Mouse (Mus musculus) erythroblast, embryonic 14.5 days (primary cell): Measurements from ENCODE around the gene Cnn1. TPM values are rescaled to one million over a fixed set of nuclear protein-coding genes. Genes with fewer than 3 reads are reported as not detected.
"Not testable (repeated sequence)": the region's sequence is repeated elsewhere in the genome, so short reads cannot be mapped to it uniquely, and the experiment has no call there.

ENCODE experiments used
- H3K27me3 ChIP-seq: 2 replicates; pipeline ENCODE4 v1.6.1; 2012; ENCODE audit warnings: inconsistent platforms; ENCODE audit not compliant: control insufficient read depth
- H3K36me3 ChIP-seq: 2 replicates; pipeline ENCODE4 v1.6.1; 2012; ENCODE audit warnings: mild to moderate bottlenecking, inconsistent platforms; ENCODE audit not compliant: control insufficient read depth
- H3K4me1 ChIP-seq: 2 replicates; pipeline ENCODE4 v1.6.1; 2012; ENCODE audit warnings: inconsistent platforms; ENCODE audit not compliant: control insufficient read depth
- H3K4me3 ChIP-seq: replicated peaks from 2 replicates; pipeline ENCODE3; 2012; ENCODE audit warnings: moderate library complexity, mild to moderate bottlenecking, inconsistent platforms
- H3K9me3 ChIP-seq: 2 replicates; pipeline ENCODE4 v1.6.1; 2012; ENCODE audit warnings: low read length, inconsistent platforms, mixed read lengths; ENCODE audit not compliant: control insufficient read depth
- GATA1 ChIP-seq: IDR thresholded peaks from 2 replicates; pipeline ENCODE4 v1.6.1; 2012; ENCODE audit warnings: low read length, inconsistent platforms, mixed read lengths
- TAL1 ChIP-seq: IDR thresholded peaks from 3 replicates; pipeline ENCODE4 v1.6.1; 2012; ENCODE audit warnings: low read length, inconsistent platforms, mixed read lengths
- polyA plus RNA-seq: library from polyadenylated mRNA; stranded (reverse); fragments of >175 nt; gene quantifications from 2 replicates; pipeline ENCODE4 v1.2.3, GENCODE M21; 2012

Gene Cnn1
- polyA plus RNA-seq, 1 experiment = not detected

DNA sequence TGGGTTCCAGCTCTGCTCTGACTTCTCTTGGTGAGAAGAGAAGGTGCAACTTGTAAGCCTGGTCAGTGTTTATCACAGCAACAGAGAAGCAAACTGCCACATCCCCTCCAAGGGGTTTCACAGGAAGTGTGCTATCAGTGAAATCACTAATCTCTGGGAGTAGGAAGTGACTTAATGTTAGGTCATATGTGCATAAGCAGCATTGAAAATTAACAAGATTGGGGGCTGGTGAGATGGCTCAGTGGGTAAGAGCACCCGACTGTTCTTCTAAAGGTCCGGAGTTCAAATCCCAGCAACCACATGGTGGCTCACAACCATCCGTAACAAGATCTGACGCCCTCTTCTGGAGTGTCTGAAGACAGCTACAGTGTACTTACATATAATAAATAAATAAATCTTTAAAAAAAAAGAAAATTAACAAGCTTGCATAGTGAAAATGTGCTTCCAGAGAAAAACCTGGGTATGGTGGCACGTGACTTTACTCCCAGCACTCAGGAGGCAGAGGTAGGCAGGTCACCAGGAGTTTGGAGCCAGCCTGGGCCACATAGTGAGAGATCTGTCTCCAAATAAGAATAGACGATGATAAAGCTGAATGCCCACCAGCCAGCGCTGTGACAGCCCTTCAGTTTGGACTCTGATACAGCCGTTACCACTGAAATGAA is 45.4 kb downstream of the Cnn1 start:
- 0 out of 2 replicates have a peak, but pooled peaks cover 4% of the 10 kb centered on the region for H3K27me3 ChIP-seq
- peaks cover 10% of the 10 kb centered on the region for H3K4me1 ChIP-seq
- H3K36me3 ChIP-seq = no peaks in the 10 kb centered on the region
- peaks cover 3% of the 10 kb centered on the region; the same call in 1 of the 2 replicates for H3K9me3 ChIP-seq
- no peak for TF ChIP-seq GATA1
- TF ChIP-seq TAL1 = no peak
- no peak overlapping the region for H3K4me3 ChIP-seq

DNA sequence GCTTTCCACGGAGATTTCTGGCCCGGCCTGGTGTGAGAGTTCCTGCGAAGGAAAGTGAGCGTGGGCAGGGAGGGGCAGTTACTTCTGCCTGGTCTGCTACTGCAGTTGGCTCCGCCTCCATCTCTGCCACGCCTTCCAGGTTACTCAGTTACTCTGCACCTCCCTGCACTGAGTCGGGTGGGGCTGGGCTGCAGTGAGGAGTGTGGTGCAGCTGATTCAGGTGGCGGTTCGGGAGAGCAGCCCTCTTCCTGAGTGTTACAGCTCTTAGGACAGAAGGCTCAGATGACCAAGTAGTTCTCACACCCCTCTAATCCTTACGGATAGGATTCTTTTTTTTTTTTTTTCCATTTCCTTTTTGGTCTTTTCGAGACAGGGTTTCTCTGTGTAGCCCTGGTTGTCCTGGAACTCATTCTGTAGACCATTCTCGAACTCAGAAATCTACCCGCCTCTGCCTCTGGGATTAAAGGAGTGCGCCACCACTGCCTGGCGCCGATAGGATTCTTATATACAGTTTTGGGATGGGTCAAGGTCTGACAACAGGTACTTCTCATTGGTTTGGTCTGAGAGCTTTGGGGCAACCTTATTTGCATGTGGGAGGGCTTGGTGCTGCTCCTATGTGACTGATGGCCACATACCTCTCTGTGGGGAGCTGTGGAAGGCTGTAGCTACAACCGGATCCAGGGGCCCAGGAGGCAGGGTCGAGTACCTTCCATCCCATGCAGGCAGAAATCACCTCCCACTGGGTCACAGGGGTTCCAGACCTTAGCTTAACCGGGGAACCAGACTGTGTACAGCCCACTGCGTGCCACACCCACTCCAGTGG is 50.6 kb downstream of the Cnn1 start:
- no peak for TF ChIP-seq TAL1
- no peak for TF ChIP-seq GATA1
- Histone ChIP-seq H3K4me3 (no peak overlapping the region), H3K4me1 (peaks cover 11% of the 10 kb centered on the region), H3K9me3 (no peaks in the 10 kb centered on the region), H3K27me3 (peaks cover 9% of the 10 kb centered on the region), H3K36me3 (no peaks in the 10 kb centered on the region)

DNA sequence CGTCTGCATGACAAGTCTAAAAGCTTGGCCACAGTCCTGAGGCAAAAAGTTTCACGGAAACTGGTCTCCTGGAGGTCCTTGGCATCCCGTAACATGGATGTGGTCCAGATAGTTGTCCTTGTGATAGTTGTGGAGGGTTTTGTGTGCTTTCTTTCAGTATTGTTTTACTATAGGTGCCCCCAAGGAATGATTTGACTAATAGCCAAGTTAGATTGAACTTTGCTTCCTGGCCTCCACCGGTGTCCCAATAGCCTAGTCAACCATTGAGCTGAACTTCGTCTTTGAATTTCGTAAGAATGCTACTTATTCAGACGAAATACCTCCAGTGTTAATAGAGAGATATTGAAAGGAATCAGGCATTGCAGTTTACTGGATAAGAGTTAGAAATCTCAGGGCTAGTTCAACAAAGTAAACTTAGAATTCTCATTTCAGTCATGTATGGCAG is 51.3 kb downstream of the Cnn1 start:
- H3K36me3 ChIP-seq, H3K27me3 ChIP-seq, H3K9me3 ChIP-seq, H3K4me3 ChIP-seq: not testable (repeated sequence)
- peaks cover 11% of the 10 kb centered on the region for H3K4me1 ChIP-seq

DNA sequence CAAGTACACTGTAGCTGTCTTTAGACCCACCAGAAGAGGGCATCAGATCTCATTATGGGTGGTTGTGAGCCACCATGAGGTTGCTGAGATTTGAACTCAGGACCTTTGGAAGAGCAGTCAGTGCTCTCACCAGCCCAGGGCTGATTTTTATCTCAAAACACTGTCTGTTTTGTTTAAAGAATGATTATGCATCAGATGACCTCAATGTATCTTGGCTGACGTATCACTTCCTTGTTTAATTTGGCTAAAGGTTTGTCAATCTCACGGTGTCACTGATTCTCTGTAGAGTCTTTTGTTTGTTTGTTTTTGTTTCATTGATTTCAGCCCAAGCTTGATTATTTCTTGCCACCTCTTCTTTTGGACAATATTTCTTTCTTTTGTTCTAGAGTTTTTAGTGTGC is 51.9 kb downstream of the Cnn1 start:
- no peak overlapping the region for H3K4me3 ChIP-seq
- H3K27me3 ChIP-seq = peaks cover 9% of the 10 kb centered on the region
- no peaks in the 10 kb centered on the region for H3K9me3 ChIP-seq
- no peaks in the 10 kb centered on the region for H3K36me3 ChIP-seq
- TF ChIP-seq TAL1 (no peak), GATA1 (no peak)
- peaks cover 15% of the 10 kb centered on the region for H3K4me1 ChIP-seq

DNA sequence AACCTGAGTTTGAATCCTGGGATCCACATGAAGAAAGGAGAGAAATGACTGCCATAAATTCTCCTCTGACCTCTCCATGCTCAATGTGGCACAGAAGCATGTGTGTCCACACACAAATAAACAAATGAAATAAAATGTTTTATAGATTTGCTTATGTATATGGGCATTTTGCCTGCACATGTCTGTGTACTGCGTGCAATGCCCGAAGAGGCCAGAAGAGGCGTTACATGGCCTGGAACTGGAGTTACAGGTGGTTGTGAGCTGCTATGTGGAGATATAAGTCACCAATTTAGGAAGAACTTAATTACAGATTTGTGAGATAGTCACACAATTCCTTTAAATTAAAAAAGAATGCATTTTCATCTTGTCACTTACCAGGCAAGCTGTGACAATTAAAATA is 54.8 kb downstream of the Cnn1 start:
- no peak overlapping the region for H3K4me3 ChIP-seq
- peaks cover 10% of the 10 kb centered on the region for H3K36me3 ChIP-seq
- peaks cover 5% of the 10 kb centered on the region for H3K27me3 ChIP-seq
- TF ChIP-seq TAL1 = no peak
- no peak for TF ChIP-seq GATA1
- H3K9me3 ChIP-seq = no peaks in the 10 kb centered on the region
- H3K4me1 ChIP-seq = peaks cover 38% of the 10 kb centered on the region

DNA sequence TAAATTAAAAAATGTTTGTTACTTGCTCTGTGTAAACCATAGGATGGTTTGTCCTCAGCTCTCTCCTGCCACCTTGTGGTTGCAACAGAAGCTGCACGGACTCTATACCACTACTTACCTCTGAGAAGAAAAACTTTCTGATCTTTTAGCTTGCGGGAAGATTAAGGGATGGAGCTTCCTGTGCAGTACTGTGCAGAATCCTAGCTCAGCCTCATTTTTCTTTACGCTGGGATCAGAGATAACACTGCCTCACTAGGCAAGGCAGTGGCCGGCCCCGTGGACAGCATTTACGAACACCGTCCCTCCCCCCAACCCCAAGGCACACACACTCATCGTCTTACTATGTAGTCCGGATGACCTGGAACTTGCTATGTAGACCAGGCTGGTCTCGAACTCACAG is 56.6 kb downstream of the Cnn1 start:
- Histone ChIP-seq H3K36me3 (peaks cover 11% of the 10 kb centered on the region), H3K9me3 (no peaks in the 10 kb centered on the region)
- TF ChIP-seq GATA1 = no peak
- TF ChIP-seq TAL1 = no peak

DNA sequence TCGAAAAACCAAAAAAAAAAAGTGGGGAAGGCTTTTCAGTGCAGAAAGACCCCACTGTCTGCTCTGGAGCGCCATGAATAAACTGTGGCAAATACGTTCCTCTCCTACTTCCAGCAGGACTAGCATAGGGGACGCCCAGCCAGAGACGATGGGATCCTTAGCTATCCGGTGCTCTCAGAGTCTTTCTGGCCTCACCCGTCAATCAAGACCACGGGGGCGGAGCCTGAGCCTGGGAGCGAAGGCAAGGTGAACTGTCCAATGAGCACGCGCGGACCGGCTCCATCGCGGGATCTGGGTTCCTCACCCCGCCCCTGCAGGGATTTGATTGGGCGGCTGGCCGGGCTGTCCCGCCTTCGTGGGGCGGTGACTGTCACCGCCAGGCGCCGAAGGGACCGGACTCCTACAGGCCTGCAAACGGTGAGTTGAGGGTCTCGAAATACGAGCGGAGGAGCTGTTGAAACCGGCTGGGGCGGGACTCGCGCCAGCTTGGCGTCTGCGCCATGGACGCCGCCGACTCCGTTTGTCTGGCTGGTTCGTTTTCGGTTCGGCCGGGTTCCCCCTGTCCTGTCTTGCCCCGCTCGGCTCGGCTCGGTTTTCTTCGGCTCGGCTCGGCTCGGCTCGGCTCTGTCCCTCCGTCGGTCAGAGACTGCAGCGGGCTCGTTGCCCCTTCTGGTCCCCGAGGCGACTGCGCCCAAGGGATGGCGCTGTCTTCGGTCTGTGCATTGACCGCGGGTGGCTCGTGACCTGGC is 57.7 kb downstream of the Cnn1 start, which contains the start of gene Pigyl:
Gene Pigyl, plus strand, starts transcription at position 350 of the 749 bp plus-strand sequence.
- H3K4me3 ChIP-seq = peak within 1 kb of the TSS; percentile 95
- H3K27me3 ChIP-seq = peaks cover 5% of the 10 kb centered on the region
- no peak for TF ChIP-seq GATA1
- TF ChIP-seq TAL1 = no peak
- H3K36me3 ChIP-seq = peaks cover 11% of the 10 kb centered on the region
- H3K9me3 ChIP-seq = no peaks in the 10 kb centered on the region
- peaks cover 27% of the 10 kb centered on the region for H3K4me1 ChIP-seq

More for the DNA sequence above, 56.6 kb downstream of the Cnn1 start:
- Histone ChIP-seq H3K4me1 (peaks cover 27% of the 10 kb centered on the region), H3K27me3 (peaks cover 5% of the 10 kb centered on the region), H3K4me3 (peak overlapping the region; percentile 95)

DNA sequence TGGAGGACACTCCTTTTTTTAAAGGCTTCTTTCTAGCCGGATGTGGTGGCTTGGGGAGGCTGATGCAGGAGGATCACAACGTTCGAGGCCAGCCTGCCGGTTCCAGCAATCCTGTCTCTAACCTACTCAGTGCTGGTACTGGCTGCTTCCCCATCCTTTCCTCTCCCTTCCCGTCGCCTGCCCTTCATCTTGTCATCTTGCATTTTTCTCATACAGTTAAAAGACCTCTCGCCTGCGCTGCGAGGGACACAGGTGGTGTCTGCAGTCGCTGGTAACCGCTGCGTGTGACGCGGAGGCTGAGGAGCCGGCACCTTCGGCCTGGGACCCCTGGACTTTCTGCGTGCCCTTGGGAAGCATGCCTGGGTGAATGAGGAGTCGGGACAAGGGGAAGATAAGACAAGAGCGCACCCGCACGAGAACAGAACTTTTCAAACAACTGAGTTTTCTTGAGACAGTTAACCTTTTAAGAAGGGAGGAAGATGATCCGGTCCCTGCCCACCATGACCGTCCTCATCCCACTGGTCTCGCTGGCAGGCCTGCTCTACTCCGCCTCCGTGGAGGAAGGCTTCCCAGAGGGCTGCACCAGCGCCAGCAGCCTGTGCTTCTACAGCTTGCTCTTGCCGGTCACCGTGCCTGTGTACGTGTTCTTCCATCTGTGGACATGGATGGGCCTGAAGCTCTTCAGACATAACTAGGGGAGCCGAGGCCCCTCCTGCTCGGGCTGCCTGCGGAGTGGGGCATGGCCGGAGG is 58.7 kb downstream of the Cnn1 start:
- H3K4me3 ChIP-seq = peak overlapping the region; percentile 95
- no peaks in the 10 kb centered on the region for H3K27me3 ChIP-seq
- peaks cover 27% of the 10 kb centered on the region for H3K4me1 ChIP-seq
- H3K9me3 ChIP-seq = no peaks in the 10 kb centered on the region
- TF ChIP-seq TAL1 = no peak
- no peak for TF ChIP-seq GATA1
- peaks cover 11% of the 10 kb centered on the region for H3K36me3 ChIP-seq

Other genes with a start within 250 kb of the Cnn1 start
- gene Dock6, start 246.6 kb upstream of the Cnn1 start, polyA plus RNA-seq = 0.06 and 0.08 TPM in 2 replicates
- 0.07 TPM in 2 replicates for gene Rab3d, start 181.0 kb upstream of the Cnn1 start, polyA plus RNA-seq
- gene Ccdc159, start 171.7 kb upstream of the Cnn1 start, polyA plus RNA-seq = not detected in 2 replicates
- gene Tmem205, start 171.7 kb upstream of the Cnn1 start, polyA plus RNA-seq = 0.10 TPM in 2 replicates
- gene Plppr2, start 162.2 kb upstream of the Cnn1 start, polyA plus RNA-seq = 0.05 and 0.06 TPM in 2 replicates
- 0.32 and 0.37 TPM in 2 replicates for gene Swsap1, start 143.5 kb upstream of the Cnn1 start, polyA plus RNA-seq
- 80.2 and 112 TPM in 2 replicates for gene Epor, start 135.7 kb upstream of the Cnn1 start, polyA plus RNA-seq
- 0.01 TPM in 1 of 2 replicates, not detected in the other for gene Rgl3, start 109.8 kb upstream of the Cnn1 start, polyA plus RNA-seq
- 0.02 TPM in 1 of 2 replicates, not detected in the other for gene Ccdc151, start 96.6 kb upstream of the Cnn1 start, polyA plus RNA-seq
- 9.9 and 10.3 TPM in 2 replicates for gene Prkcsh, start 96.4 kb upstream of the Cnn1 start, polyA plus RNA-seq
- gene Elavl3, start 47.2 kb upstream of the Cnn1 start, polyA plus RNA-seq = 0.02 and 0.03 TPM in 2 replicates
- gene Gm49318, start 28.0 kb upstream of the Cnn1 start, polyA plus RNA-seq = not detected in 2 replicates
- gene Zfp653, start 27.8 kb upstream of the Cnn1 start, polyA plus RNA-seq = 2.1 and 2.8 TPM in 2 replicates
- 2.7 and 3.0 TPM in 2 replicates for gene Ecsit, start 13.8 kb upstream of the Cnn1 start, polyA plus RNA-seq
- 12.4 and 16.3 TPM in 2 replicates for gene Elof1, start 18.0 kb downstream of the Cnn1 start, polyA plus RNA-seq
- 46.6 and 58.8 TPM in 2 replicates for gene Acp5, start 36.5 kb downstream of the Cnn1 start, polyA plus RNA-seq
- gene Pigyl, start 57.6 kb downstream of the Cnn1 start, polyA plus RNA-seq = 4.1 and 5.2 TPM in 2 replicates
- gene Zfp872, start 88.9 kb downstream of the Cnn1 start, polyA plus RNA-seq = not detected in 2 replicates
- 0.06 TPM in 1 of 2 replicates, not detected in the other for gene Zfp809, start 126.5 kb downstream of the Cnn1 start, polyA plus RNA-seq
- gene Zfp599, start 160.7 kb downstream of the Cnn1 start, polyA plus RNA-seq = not detected in 2 replicates
- gene Zfp810, start 208.4 kb downstream of the Cnn1 start, polyA plus RNA-seq = 0.05 and 0.07 TPM in 2 replicates